Mouse (Mus musculus): Measurements from ENCODE around the gene Foxl1. TPM values are rescaled to one million over a fixed set of nuclear protein-coding genes. Genes with fewer than 3 reads are reported as not detected.

Gene Foxl1
- under 1 TPM; 0.13 to 0.39 TPM for total RNA-seq (2021)
- long read RNA-seq, experiment 1: 0 reads
- long read RNA-seq, experiment 2: 0 reads

DNA sequence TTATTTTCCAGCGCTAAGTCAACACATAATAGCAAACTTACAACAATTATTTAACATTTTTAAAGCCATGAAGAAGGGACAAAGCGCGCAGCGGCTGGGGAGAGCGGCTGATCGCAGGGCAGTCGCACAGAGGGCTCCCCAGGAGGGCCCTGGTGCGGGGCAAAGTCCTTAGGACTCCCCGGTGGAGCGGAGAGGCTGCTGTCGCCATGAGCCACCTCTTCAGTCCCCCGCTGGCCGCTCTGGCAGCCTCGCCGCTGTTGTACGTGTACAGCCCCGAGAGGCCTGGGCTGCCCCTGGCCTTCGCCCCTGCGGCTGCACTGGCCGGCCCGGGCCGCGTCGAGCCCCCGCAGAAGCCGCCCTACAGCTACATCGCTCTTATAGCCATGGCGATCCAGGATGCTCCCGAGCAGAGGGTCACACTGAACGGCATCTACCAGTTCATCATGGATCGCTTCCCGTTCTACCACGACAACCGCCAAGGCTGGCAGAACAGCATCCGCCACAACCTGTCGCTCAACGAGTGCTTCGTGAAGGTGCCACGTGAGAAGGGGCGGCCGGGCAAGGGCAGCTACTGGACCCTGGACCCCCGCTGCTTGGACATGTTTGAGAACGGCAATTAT, at the start of gene Foxl1:
Foxl1 (plus strand) TSS at position 185 of the 620 bp plus-strand sequence.
- no peak for DNase-seq (ENCODE audit: low spot score in 2 of 2)

DNA sequence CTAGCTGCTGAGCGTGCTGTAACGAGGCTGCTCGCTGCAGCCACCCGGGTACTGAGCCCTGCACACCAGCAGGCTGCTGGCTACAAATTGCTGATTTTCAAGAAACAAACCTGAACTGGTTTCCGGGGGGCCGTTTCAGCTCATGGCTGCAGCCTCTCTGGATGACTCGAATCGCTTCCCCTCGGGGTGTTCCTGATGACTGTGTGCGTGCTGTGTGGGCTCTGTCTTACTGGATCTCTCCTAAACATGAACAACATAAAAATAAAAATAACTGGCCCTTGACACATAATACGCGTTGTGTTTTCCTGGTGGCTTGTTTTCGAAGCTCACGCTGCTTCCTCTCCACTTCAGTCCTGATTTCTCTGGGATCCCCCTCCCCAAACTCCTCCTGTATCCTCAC, 49.0 kb upstream of the Foxl1 start:
- DNase-seq (ENCODE audit: low spot score in 2 of 2): no peak

DNA sequence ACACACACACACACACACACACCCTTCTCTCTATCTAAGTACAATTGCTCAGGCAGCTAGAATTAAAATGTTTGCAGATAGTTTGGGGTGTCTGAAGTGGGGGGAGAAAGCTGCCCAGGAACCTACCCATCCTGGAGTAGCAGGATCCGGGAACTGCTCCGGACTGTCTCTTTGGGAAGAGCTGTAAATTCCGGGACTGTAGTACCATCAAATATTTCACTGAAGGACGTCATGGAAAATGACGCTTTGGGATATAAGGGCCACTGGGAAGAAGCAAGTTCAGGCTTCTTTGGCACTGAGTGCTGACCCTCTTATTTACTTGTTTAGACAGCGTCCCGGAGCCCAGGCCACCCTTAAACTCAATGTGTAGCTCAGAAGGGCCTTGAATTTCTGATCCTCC, 48.5 kb upstream of the Foxl1 start:
- no peak for DNase-seq (ENCODE audit: low spot score in 2 of 2)

DNA sequence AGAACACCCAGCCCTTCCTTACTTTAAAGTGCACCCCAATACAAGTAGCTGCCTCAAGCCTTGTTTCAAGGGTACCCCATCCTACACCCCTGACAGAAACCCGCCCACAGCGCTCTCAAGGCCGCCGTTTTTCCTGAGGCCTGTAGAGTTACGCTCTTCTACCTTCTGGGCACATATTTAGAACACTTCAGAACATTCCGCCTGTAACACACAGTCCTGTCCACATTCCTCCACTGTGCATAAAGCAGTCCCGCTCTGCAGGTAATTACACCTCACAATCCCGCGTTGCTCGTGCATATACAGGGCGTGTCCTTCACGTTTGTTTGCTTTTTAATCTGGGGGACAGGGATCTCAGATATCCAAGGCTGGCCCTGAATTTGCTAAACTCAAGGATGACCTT, 47.8 kb upstream of the Foxl1 start:
- no peak for DNase-seq (ENCODE audit: low spot score in 2 of 2)

DNA sequence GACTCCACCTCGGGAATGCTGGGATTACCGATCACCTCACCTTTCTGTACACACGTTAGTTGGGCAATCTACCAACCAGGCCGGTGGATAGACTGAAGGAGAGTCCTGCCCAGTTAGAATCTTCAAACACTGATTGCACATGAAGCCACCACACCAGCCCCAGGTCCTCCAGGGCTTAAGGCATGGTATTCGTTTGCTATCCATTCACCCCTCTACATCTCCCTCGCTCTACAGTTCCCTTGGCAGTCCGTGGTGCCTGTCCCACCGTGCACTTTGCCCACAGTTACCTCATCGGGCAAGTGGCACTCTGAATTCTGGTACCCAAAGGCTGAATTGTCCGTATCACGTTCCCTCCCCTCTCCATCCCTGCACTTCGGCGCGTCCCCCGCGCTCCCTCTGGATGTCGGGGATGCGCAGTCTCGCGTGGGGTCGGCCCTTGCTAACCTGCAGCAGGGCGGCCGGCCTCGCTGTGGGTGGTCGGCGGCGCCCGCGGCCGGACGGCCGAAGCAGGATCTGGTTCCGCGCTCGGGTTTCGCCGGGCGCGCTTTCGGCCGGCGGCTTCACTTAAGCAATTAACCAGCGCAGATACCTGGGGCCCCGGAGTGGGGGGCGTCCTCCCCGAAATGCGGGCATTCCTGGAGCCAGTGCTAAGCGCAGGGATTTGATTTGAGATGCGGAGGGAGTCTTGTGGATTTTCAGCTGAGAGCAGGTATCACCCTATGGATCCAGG, 47.2 kb upstream of the Foxl1 start:
- no peak for DNase-seq (ENCODE audit: low spot score in 2 of 2)

DNA sequence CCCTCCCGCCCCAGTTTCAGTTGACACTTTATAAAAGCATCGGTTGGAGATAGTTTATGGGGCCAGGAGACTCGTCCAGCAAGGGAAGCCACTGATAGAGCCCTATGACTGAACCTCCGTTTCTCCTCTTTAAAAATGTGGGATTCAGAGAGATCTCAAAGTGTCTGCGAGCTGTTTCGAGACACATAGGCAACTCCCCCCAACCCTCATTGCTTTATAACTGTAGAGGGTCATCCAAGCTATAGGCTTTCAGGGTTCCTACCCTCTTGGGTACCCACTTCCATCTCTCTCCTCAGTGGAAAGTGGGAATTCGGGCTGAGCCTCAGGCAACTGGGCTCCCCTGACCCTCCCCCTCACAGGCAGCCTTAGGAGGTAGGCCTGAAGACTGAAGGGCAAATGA, 46.3 kb upstream of the Foxl1 start:
- no peak for DNase-seq (ENCODE audit: low spot score in 2 of 2)

DNA sequence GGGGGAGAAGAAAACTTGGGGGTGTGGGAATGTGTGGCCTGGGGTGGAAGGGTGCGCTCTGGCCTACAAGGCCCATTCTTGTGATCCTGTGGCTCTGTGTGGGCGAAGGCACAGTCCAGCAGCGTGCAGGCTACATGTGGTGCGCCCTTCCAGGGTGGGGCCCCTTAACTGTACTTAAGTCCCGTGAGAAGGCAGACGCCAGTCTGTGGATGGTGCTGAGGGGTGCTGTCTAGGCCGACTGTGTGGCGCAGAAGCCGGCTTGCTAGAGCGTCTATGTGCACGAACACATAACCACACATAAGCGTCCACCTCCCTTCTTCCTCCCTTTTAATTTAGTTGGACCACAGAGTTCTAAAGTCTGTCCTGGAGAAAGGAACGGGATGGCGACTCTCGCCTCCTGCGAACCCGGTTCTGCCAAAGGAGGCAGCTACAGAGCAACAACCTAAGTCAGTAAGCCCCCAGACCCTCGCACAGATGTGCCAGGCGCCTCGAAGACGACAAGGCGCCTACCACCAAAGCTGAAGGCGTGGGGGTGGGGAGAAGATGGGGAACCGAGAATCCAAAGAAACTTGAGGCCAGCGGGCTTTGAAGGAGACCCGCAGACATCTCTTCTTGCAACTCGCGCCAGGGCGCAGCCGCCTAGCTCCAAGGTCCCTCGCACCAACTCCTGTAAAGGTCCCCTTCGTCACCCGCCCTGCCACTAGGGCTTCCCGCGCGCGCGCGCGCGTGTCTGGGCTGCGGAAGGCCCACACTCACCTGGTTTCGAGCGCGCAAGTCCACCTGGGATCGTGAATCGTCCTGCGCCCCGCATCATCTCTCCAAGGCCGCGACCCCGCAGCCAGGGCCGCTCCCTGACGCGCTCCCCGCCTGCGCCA, 45.3 kb upstream of the Foxl1 start:
- no peak for DNase-seq (ENCODE audit: low spot score in 2 of 2)

DNA sequence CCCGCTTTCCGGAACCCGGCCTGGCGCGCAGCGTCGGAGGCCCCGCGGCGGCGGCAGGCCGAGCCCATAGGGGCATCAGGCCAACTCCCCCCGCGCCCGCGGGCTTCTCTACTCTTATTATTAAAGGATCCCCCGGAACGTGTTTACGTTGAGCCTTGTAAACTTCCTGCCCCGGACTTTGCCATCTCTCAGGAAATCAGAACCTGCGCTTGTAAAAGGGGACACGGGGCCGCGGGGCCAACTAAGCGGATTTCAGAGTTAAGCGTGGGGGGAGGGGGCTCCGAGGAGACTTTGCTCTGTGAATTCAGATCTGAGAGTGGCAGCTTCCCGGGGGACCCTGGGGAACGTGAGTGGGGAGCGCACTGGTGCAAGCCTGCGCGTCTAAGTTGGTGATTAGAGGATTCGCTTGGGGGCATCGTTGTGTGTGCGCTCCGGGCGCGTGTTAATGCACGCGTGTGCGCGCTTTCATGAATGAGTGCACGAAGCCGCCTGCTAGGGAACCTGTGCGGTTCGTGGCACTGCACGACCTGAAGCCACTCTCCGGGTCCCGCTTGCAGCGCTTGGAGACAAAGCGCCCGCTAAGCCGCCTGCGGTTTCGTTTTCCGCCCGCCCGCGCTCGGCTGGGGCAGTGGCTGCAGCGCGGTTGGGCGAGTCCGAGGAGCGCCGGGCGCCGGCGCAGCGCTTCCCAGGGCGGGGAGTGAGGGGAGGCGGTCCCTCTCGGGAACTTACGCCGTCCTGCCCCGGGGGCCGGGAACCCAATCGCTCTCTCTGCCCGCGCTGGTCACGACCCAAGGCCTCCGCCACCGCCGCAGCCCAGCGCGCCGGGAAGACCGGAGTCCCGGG, 44.4 kb upstream of the Foxl1 start:
- peak; percentile 65 to 78 for DNase-seq (ENCODE audit: low spot score in 2 of 2)

DNA sequence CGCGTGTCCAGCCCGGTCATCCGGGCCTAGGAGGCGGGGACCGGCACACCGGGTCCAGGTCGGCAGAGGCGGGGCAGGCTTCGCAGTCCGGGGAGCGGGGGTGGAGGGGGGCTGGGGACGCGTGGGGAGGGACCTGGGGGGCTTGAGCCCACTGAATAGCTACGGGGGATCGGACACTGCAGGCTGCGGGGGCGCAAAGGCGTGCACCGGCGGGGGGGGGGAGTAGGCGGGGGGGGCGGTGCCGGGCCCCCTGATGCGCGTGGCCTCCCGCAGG, 43.9 kb upstream of the Foxl1 start:
- DNase-seq (ENCODE audit: low spot score in 2 of 2): no peak

DNA sequence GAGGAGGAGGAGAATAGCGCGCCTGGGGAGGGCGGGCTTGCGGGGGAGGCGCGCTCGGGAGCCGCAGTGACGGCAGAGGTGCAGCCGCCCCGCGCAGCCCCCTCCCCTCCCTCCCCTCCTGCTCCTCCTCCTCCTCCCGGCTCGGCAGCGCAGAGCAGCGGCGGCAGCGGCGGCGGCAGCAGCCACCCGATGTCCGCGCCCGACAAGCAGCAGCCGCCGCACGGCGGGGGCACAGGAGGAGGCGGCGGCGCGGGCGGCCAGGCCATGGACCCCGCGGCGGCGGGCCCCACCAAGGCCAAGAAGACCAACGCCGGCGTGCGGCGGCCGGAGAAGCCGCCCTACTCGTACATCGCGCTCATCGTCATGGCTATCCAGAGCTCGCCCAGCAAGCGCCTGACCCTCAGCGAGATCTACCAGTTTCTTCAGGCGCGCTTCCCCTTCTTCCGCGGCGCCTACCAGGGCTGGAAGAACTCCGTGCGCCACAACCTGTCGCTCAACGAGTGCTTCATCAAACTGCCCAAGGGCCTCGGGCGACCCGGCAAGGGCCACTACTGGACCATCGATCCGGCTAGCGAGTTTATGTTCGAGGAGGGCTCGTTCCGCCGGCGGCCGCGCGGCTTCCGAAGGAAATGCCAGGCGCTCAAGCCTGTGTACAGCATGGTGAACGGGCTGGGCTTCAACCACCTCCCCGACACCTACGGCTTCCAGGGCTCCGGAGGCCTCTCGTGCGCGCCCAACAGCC, 43.4 kb upstream of the Foxl1 start, which contains the start of gene Foxf1:
Foxf1 (plus strand) TSS at position 177 of the 742 bp plus-strand sequence.
- DNase-seq (ENCODE audit: low spot score in 2 of 2): no peak

DNA sequence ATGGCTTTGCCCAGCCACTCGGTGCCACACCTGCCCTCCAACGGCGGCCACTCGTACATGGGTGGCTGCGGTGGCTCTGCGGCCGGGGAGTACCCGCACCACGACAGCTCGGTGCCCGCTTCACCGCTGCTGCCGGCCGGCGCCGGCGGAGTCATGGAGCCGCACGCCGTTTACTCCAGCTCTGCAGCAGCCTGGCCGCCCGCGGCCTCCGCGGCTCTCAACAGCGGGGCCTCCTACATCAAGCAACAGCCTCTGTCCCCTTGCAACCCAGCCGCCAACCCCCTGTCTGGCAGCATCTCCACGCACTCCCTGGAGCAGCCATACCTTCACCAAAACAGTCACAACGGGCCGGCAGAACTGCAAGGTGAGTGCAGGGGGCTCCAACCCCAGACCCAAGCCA, 42.7 kb upstream of the Foxl1 start:
- no peak for DNase-seq (ENCODE audit: low spot score in 2 of 2)

DNA sequence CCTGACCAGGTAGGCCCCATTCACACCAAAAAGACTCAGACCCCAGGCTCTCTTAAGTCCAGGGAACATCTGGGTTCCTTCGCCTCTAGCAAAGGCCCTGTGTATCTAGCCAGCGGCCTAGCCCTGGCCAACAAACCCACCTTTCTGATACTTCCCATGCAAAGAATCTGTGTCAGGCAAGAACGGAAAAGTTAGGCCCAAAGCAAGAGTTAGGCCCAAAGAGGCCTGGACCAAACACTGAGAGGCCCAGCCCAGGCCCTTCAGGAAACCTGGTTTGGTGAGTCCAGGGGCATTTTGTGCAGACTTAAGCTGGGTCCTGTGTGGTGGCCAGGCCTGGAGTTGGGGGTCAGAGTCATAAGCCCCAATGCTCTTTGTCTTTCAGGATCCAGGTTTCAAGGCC, 42.2 kb upstream of the Foxl1 start:
- DNase-seq (ENCODE audit: low spot score in 2 of 2): no peak

DNA sequence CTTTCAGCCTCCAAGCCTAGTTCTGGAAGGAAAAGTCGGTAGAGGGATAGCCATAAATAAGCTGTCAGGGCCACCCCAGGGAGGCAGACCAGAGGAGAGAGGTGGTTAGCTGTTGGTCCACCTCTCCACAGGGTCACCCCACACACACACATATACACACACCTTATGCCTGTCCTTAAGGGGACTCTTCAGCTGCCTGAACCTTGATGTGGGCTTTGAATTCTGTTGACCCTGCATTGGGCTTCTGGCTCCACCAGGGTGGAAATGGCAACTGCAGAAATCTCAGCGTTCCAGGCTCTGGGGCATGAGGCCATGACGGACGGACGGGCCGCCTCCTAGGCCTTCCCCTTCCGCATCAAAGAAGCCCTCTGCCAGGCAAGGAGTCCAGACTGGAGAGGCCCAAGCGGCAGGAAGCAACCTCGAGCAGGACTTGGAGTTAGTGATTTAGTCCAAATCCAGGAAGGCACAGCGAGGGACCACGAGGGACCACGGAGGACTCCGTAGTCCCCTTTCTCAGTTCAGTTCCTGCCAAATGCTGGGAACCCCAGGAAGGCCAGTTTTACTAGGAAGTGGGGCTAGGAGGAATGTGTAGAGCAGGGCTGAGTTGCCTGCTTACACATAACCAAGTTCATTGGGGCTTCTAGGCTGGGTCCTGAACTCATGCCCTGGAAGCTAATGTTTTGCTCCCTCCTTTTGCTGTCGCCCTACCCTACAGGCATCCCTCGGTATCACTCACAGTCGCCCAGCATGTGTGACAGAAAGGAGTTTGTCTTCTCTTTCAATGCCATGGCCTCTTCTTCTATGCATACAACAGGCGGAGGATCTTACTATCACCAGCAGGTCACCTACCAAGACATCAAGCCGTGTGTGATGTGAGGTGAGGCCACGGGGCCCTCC, 41.5 kb upstream of the Foxl1 start:
- no peak for DNase-seq (ENCODE audit: low spot score in 2 of 2)

DNA sequence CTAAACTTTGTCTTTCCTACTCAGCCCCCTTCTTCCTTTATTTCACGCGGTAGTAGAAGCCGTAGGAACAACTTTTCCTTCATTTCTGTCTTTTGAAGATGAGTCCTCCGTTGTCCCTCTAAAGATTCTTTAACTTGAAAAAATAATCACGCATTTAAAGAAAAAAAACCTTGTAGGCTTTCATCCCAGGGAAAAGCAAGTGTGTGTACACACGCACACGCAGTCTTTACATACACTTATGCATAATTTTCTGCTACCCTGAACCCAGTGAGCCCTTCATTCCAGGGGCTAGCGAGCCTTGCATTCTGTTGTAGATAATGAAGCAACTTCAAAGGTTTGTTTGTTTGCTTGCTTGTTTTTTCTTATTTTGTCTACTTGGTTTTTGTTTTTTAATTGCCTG, 39.5 kb upstream of the Foxl1 start:
- DNase-seq (ENCODE audit: low spot score in 2 of 2): no peak

DNA sequence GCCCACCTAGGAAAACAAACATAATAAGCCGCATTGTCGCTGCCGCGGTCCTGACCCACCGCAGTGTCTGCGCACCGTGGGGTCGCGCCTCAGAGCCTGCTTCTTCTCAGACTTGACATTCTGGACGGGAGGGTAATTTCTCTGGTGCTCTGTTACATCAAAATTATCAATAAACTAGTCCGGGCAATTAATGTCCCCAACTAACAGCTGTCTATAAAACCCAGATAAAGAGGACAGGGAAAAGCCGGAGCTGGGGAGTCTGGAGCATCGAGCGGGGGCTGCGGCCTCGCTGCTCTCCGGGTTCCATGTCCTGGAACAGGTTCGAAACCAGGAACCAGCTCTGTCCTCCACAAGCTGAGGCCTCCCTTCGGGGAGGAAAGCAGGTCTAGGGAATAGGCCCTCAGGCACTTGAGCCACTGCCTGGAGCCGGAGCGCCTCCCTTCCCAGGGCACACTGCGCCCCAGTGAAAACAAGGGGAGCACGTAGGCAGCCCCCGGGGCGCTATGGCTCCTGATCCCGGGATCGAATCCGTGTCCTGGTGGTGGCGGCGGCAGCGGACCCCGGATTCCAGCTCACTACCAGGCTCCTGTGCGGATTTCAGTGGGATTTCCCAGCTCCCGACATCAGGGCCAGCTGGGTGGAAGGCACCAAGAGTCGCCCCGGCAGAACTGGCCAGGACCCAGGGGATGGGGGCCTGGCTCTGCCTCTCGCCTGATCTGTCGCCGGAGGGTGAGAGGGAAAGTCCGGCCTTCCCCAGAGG, 38.7 kb upstream of the Foxl1 start:
- no peak for DNase-seq (ENCODE audit: low spot score in 2 of 2)

DNA sequence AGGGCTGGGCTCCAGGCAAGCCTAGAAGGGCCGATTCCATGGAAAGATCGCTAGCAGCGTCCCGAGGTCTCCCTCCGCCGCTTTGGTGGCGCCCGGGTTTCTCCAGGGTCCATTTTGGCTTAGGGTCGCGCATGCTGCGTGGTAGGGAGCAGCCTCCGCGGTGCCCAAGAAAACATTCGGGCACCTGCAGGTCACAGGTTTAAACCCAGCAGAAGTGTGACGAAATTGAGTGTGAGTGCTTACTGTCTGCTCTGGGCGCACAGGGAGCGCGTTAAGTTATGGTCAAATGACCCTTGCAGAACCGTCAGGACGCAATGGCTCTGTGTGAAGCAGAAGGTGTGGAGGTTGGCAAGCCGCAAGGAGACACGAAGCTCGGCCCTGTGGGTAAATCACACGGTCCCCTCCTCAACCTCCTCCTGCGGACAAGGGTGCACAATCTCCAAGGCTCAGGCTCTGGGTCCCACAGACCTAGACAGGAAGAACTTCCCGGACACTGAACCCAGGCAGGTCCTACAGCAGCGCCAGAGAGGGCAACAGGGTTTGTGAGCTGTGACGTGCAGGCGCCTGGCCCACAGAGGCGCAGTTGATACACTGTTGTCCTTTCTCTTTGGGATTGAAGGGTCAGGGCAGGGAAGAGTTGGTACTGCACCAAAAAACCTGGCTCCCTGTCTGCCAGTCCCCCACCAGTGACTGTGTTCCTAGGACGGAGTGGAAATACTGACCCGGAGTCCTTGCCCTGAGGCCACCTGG, 37.9 kb upstream of the Foxl1 start:
- no peak for DNase-seq (ENCODE audit: low spot score in 2 of 2)

DNA sequence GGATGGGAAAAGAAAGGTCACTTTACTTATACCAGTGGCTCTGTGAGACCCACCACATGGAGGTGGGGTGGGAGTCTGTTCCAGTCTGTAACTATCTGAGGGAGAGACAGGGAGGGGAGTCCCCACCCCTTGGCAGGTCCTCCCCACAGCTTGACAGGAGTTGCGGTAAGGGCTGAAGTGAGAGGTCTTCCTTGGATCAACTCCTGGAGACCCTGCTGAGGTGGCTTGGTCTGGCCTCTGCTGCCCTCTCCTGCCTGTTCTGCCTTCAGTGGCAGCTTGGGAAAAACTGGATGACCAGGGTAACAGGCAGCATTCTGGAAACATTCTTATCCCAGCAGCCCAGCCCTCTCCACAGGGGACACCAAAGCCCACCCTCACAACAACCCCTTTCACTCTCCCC, 37.0 kb upstream of the Foxl1 start:
- DNase-seq (ENCODE audit: low spot score in 2 of 2): no peak

DNA sequence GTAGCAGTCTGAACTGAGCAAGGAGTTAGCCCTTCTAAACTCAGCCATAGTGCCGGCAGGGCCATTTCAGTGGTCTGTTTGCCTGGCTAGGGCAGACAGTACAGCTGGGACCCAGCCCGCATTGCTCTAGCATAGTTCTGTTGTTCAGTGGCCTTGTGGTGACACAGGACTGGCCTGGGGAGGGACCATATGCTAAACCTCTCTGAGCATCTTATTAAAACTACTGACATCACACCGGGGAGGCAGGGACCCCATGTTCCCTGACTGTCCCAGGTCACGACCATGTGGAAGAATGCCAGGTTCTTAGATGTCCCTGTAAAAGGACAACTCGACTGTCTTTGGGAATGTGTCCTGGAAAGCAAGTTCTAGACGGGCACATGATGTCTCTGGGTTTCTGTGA, 35.6 kb upstream of the Foxl1 start:
- DNase-seq (ENCODE audit: low spot score in 2 of 2): no peak
